In the genomic region with DNA sequence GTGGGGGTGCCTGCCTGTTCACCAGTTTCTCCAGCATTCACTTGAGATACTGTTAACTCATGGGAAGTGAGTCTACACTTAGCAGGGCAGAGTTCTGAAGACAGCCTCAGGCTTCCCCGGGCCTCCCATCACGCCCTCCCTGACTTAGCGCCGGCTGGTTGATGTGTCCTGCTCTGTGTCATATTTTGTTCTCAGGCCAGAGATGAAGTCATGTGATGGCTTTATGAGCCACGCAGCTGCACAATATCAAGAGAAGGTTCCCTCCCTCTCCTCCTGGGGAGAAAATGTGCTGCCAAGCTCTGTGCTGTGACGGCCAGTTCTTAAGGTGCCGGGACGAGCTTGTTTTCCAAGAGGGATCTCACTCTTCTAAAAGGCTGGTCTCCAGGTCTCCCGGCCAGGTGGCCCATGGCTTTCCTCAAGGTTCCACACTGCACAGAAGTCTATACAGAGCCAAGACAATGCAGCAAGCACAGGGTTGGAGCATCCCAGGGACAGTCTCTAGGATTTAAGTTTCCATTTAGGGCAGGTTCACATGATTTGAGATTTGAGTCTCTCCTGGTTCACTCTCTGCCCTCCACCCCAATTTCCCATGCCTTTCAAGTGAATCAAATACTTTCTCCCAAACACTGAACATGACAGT, we compare ENCODE assay signal across 9 mouse cellular contexts.
DNase-seq lines count a peak whose midpoint lies in the region; ATAC-seq and TF ChIP-seq lines count a peak whose summit lies in the region.
"Had no signal": no experiment of that assay in that cellular context is flagged by ENCODE, and none has a peak within 500 bp of the region (broad histone marks: within the 10 kb centered on the region; RNA-seq: fewer than 3 reads in every experiment).

No protein-coding gene starts in this region.

- TF ChIP-seq POLR2A in small intestine, adult 2 months (IDR thresholded peaks at IDR 0.05; ENCODE audit: low read depth, low read length): no peak

- no peak overlapping the region for H3K9ac ChIP-seq in heart, embryonic 11.5 days (ENCODE audit: low read depth, low read length)

- WGBS in heart, embryonic 11.5 days (ENCODE audit: insufficient replicate concordance): 69% methylated on average over 9 of the region's 9 CpGs
- 43% methylated on average over 9 of the region's 9 CpGs for WGBS in small intestine, adult 2 months

- DNase-seq in heart, adult 18-20 months: peak; percentile 85 to 91
- DNase-seq in heart, adult 8-10 months (ENCODE audit: low spot score): peak; percentile 84
- DNase-seq in kidney, postnatal 10 days: peak; percentile 74
- no peak for DNase-seq in adipocyte (ENCODE audit: low spot score)
- DNase-seq in cerebellum, adult 8-10 months: no peak

- ATAC-seq in heart, embryonic 11.5 days (replicated peaks; ENCODE audit: insufficient number of reproducible peaks, low FRiP score, low TSS enrichment): no peak
- no peak for ATAC-seq in erythroid progenitor cell, adult 5-6 weeks (replicated peaks; ENCODE audit: low FRiP score, poor library complexity, severe bottlenecking)

- no peaks in the 10 kb centered on the region for H3K9me3 ChIP-seq in heart, embryonic 11.5 days (replicated peaks; ENCODE audit: control insufficient read depth, low read length)

- H3K27me3 ChIP-seq in heart, embryonic 11.5 days (ENCODE audit: control insufficient read depth, insufficient read depth, low read length): no peaks in the 10 kb centered on the region
- H3K27me3 ChIP-seq in small intestine, adult 2 months (ENCODE audit: control insufficient read depth, insufficient read depth, low read length): no peaks in the 10 kb centered on the region
- H3K27me3 ChIP-seq: CH12.LX had no signal

- TF ChIP-seq CTCF in small intestine, adult 2 months (IDR thresholded peaks at IDR 0.05; ENCODE audit: extremely low read depth, insufficient read length, insufficient replicate concordance, low read depth, low read length): no peak

- H3K27ac ChIP-seq in heart, embryonic 11.5 days (ENCODE audit: low read depth, low read length): no peak overlapping the region
- H3K27ac ChIP-seq in small intestine, adult 2 months (ENCODE audit: insufficient read depth, low read depth, low read length): peak overlapping the region; percentile 45; the same call in 1 of the 2 replicates

- no peaks in the 10 kb centered on the region for H3K36me3 ChIP-seq in heart, embryonic 11.5 days (ENCODE audit: control insufficient read depth, insufficient read depth, low read length)
- no peaks in the 10 kb centered on the region for H3K36me3 ChIP-seq in small intestine, adult 2 months (ENCODE audit: control insufficient read depth, insufficient read depth, low read length)

- no peak overlapping the region for H3K4me2 ChIP-seq in heart, embryonic 11.5 days

- H3K4me3 ChIP-seq in heart, embryonic 11.5 days (ENCODE audit: low read depth, low read length): no peak overlapping the region
- no peak overlapping the region for H3K4me3 ChIP-seq in small intestine, adult 2 months (ENCODE audit: low read depth, low read length)

- H3K4me1 ChIP-seq in heart, embryonic 11.5 days (ENCODE audit: control insufficient read depth, insufficient read depth, low read length): no peaks in the 10 kb centered on the region
- peaks cover 3% of the 10 kb centered on the region; the same call in 1 of the 2 replicates for H3K4me1 ChIP-seq in small intestine, adult 2 months (ENCODE audit: control insufficient read depth, insufficient read depth, insufficient read length, low read length)

Comparison
In these comparisons a context has a peak if more than half of its experiments do, and no peak if none do; other contexts are left out.
1. DNase-seq: peak in heart, adult 18-20 months (2 of 2), heart, adult 8-10 months (single experiment) and kidney, postnatal 10 days (single experiment); none in adipocyte (single experiment) and cerebellum, adult 8-10 months (single experiment).